Mouse (Mus musculus): ENCODE results near the gene Nhsl1.
"Not testable (repeated sequence)": the region's sequence is repeated elsewhere in the genome, so short reads cannot be mapped to it uniquely, and the experiment has no call there.

Gene Nhsl1

GRCm38 (mm10) chr10:18549321-18550216 is 230.8 kb downstream of the Nhsl1 start:
- peak; percentile 73 for DNase-seq

GRCm38 (mm10) chr10:18559076-18559475 is 240.3 kb downstream of the Nhsl1 start:
- DNase-seq = not testable (repeated sequence)

GRCm38 (mm10) chr10:18561445-18561844 is 242.7 kb downstream of the Nhsl1 start:
- DNase-seq = no peak

GRCm38 (mm10) chr10:18562940-18563339 is 244.2 kb downstream of the Nhsl1 start:
- peak; percentile 62 for DNase-seq

GRCm38 (mm10) chr10:18572581-18572980 is 253.8 kb downstream of the Nhsl1 start:
- DNase-seq = peak; percentile 20
